Mouse (Mus musculus) spleen, adult 2 months (tissue): Measurements from ENCODE around the gene D630003M21Rik.

ENCODE experiments used
- CTCF ChIP-seq: fragments of 200-500 bp; IDR thresholded peaks from 2 replicates; pipeline ENCODE4 v1.5.1; 2011; ENCODE audit warnings: mild to moderate bottlenecking, inconsistent platforms; ENCODE audit not compliant: insufficient read depth, insufficient read length, insufficient replicate concordance; ENCODE audit errors: extremely low read depth
- POLR2A ChIP-seq: fragments of 200-500 bp; IDR thresholded peaks from 2 replicates; pipeline ENCODE4 v1.6.1; 2011; ENCODE audit warnings: low read depth, low read length, inconsistent platforms

DNA sequence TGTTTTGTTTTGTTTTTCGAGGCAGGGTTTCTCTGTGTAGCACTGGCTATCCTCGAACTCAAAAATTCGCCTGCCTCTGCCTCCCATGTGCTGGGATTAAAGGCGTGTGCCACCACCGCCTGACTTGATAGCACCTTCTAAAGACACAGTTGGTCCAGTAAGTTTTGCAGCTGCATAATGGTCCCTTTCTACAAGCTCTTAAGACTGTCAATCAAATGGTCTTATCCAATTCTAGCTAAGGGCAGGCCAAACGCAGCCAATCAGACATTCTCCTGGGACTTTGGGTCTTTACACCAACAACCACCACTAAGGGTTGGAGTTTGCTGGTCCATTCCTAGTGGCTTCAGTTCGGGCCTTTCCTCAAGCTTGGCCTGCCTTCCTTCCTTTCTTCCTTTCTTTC is 73.9 kb downstream of the D630003M21Rik start:
- TF ChIP-seq POLR2A (no peak), CTCF (no peak)
